Mouse (Mus musculus) hindbrain, postnatal 0 days (tissue): Measurements from ENCODE around the gene Tcea2. TPM values are rescaled to one million over a fixed set of nuclear protein-coding genes. Genes with fewer than 3 reads are reported as not detected.

Experiments used
- ATAC-seq: fragments of 200-750 bp; cut with Nextera tagmentation; 2 replicates; pipeline ENCODE4 v1.8.0; 2017; ENCODE audit warnings: mild to moderate bottlenecking, moderate TSS enrichment, moderate library complexity
- DNase-seq: peaks from one replicate; pipeline ENCODE4 v3.0.0-alpha.2; 2015; ENCODE audit warnings: low spot score
- H3K27ac ChIP-seq: fragments of 300-500 bp; sonication (generic); 2 replicates; pipeline ENCODE4 v1.5.1; 2014; ENCODE audit warnings: mild to moderate bottlenecking
- H3K27me3 ChIP-seq: fragments of 300-500 bp; sonication (generic); 2 replicates; pipeline ENCODE4 v1.6.1; 2014; ENCODE audit warnings: low read length, mixed read lengths; ENCODE audit not compliant: insufficient read depth
- H3K36me3 ChIP-seq: fragments of 300-500 bp; sonication (generic); 2 replicates; pipeline ENCODE4 v1.6.1; 2014; ENCODE audit warnings: low read length, mixed read lengths; ENCODE audit not compliant: insufficient read depth
- H3K4me1 ChIP-seq: fragments of 300-500 bp; sonication (generic); 2 replicates; pipeline ENCODE4 v1.6.1; 2014; ENCODE audit warnings: antibody characterized with exemption, low read length, mixed read lengths; ENCODE audit not compliant: insufficient read depth
- H3K4me2 ChIP-seq: fragments of 300-500 bp; sonication (generic); 2 replicates; pipeline ENCODE4 v1.6.1; 2014; ENCODE audit warnings: low read depth, mild to moderate bottlenecking, low read length, moderate library complexity, mixed read lengths
- H3K4me3 ChIP-seq: fragments of 300-500 bp; sonication (generic); 2 replicates; pipeline ENCODE4 v1.5.1; 2014; ENCODE audit warnings: low read length
- H3K9ac ChIP-seq: fragments of 300-500 bp; sonication (generic); replicated peaks from 2 replicates; pipeline ENCODE4 v1.6.1; 2014; ENCODE audit warnings: mild to moderate bottlenecking, low read length, moderate library complexity, mixed read lengths
- H3K9me3 ChIP-seq: fragments of 300-500 bp; sonication (generic); 2 replicates; pipeline ENCODE4 v1.6.1; 2016; ENCODE audit warnings: low read length, mixed read lengths
- CTCF ChIP-seq: IDR thresholded peaks from 2 replicates; pipeline ENCODE4 v1.5.1; 2016; ENCODE audit warnings: antibody characterized with exemption, control low read depth, low read depth
- WGBS: fragments of 180-500 bp; shearing (Covaris S2); extraction: QIAGEN DNeasy Blood & Tissue Kit; methylation state at CpG from one replicate; pipeline ENCODE4 v1.1.7; 2014; 5-methylcytosine and 5-hydroxymethylcytosine counted together
- polyA plus RNA-seq: library from polyadenylated mRNA; unstranded; fragments of >200 nt; fragmentation: Nextera tagmentation; extraction: Ambion mirVana; gene quantifications from 2 replicates; pipeline ENCODE4 v1.2.1, GENCODE M21; 2015
- total RNA-seq: library from RNA; depleted of rRNA; stranded (reverse); fragments of >200 nt; gene quantifications from 2 replicates; pipeline ENCODE4 v1.2.3, GENCODE M21; 2014; rRNA removed

Gene Tcea2
- total and polyA plus RNA-seq, 2 experiments from 2014 or later: 48.7 to 50.2 TPM

GRCm38 (mm10) chr2:181716991-181717390 lies 36.9 kb downstream of the Tcea2 start:
- H3K27ac ChIP-seq: no peak overlapping the region
- no peak overlapping the region for H3K9ac ChIP-seq
- H3K4me1 ChIP-seq: peaks cover 16% of the 10 kb centered on the region; the same call in 1 of the 2 replicates
- H3K36me3 ChIP-seq: 0 out of 2 replicates have a peak, but pooled peaks cover 3% of the 10 kb centered on the region
- TF ChIP-seq CTCF: no peak
- no peaks in the 10 kb centered on the region for H3K27me3 ChIP-seq
- ATAC-seq (no peak), DNase-seq (no peak)
- no peaks in the 10 kb centered on the region for H3K9me3 ChIP-seq
- H3K4me3 ChIP-seq: peak overlapping the region; percentile 46
- 32% methylated on average over 3 of the region's 3 CpGs for WGBS
- peak overlapping the region; percentile 63 for H3K4me2 ChIP-seq

GRCm38 (mm10) chr2:181720061-181720460 lies 40.0 kb downstream of the Tcea2 start:
- Histone ChIP-seq H3K9me3 (no peaks in the 10 kb centered on the region), H3K9ac (no peak overlapping the region), H3K4me3 (no peak overlapping the region), H3K27me3 (no peaks in the 10 kb centered on the region), H3K27ac (no peak overlapping the region), H3K4me1 (peaks cover 12% of the 10 kb centered on the region; the same call in 1 of the 2 replicates), H3K36me3 (0 out of 2 replicates have a peak, but pooled peaks cover 4% of the 10 kb centered on the region), H3K4me2 (no peak overlapping the region)
- no peak for DNase-seq
- no peak for ATAC-seq
- 20% methylated on average over 3 of the region's 3 CpGs for WGBS
- TF ChIP-seq CTCF: peak; percentile 23; the same call in 1 of the 2 replicates

GRCm38 (mm10) chr2:181721200-181721599 lies 41.1 kb downstream of the Tcea2 start:
- TF ChIP-seq CTCF: no peak
- Histone ChIP-seq H3K36me3 (0 out of 2 replicates have a peak, but pooled peaks cover 8% of the 10 kb centered on the region), H3K27me3 (no peaks in the 10 kb centered on the region), H3K4me1 (peaks cover 4% of the 10 kb centered on the region; the same call in 1 of the 2 replicates), H3K4me3 (no peak overlapping the region), H3K4me2 (no peak overlapping the region), H3K9me3 (no peaks in the 10 kb centered on the region), H3K27ac (no peak overlapping the region), H3K9ac (no peak overlapping the region)
- DNase-seq (no peak), ATAC-seq (no peak)

- Histone ChIP-seq H3K4me2 (no peak overlapping the region), H3K36me3 (0 out of 2 replicates have a peak, but pooled peaks cover 8% of the 10 kb centered on the region), H3K27me3 (no peaks in the 10 kb centered on the region), H3K9me3 (no peaks in the 10 kb centered on the region), H3K9ac (no peak overlapping the region), H3K27ac (no peak overlapping the region), H3K4me1 (peaks cover 2% of the 10 kb centered on the region; the same call in 1 of the 2 replicates), H3K4me3 (no peak overlapping the region)
- peak; percentile 75 for DNase-seq
- TF ChIP-seq CTCF: peak; percentile 88
- 17% methylated on average over 3 of the region's 3 CpGs for WGBS
- ATAC-seq: peak; percentile 61; the same call in 1 of the 2 replicates
Measured at GRCm38 (mm10) chr2:181722213-181722612, 42.1 kb downstream of the Tcea2 start.

- Histone ChIP-seq H3K4me1 (0 out of 2 replicates have a peak, but pooled peaks cover 4% of the 10 kb centered on the region), H3K27me3 (no peaks in the 10 kb centered on the region), H3K4me3 (no peak overlapping the region), H3K9ac (no peak overlapping the region), H3K36me3 (0 out of 2 replicates have a peak, but pooled peaks cover 4% of the 10 kb centered on the region), H3K9me3 (no peaks in the 10 kb centered on the region), H3K4me2 (no peak overlapping the region), H3K27ac (no peak overlapping the region)
- ATAC-seq: peak; percentile 74
- no peak for TF ChIP-seq CTCF
- WGBS: 25% methylated on average over 9 of the region's 9 CpGs
- DNase-seq: peak; percentile 40
Measured at GRCm38 (mm10) chr2:181727659-181728262, 47.7 kb downstream of the Tcea2 start.

GRCm38 (mm10) chr2:181730051-181730450 lies 49.9 kb downstream of the Tcea2 start:
- no peak overlapping the region for H3K4me2 ChIP-seq
- no peaks in the 10 kb centered on the region for H3K27me3 ChIP-seq
- 0 out of 2 replicates have a peak, but pooled peaks cover 4% of the 10 kb centered on the region for H3K4me1 ChIP-seq
- H3K9ac ChIP-seq: no peak overlapping the region
- no peak for TF ChIP-seq CTCF
- ATAC-seq (no peak), DNase-seq (no peak)
- 55% methylated on average over 3 of the region's 3 CpGs for WGBS
- no peak overlapping the region for H3K4me3 ChIP-seq
- H3K27ac ChIP-seq: no peak overlapping the region
- no peaks in the 10 kb centered on the region for H3K9me3 ChIP-seq
- 0 out of 2 replicates have a peak, but pooled peaks cover 3% of the 10 kb centered on the region for H3K36me3 ChIP-seq

Other genes with a start within 250 kb of the Tcea2 start
- gene Zbtb46, start 220.9 kb upstream of the Tcea2 start, total RNA-seq: 29.0 and 33.0 TPM in 2 replicates
- 17.0 and 19.2 TPM in 2 replicates for gene Zbtb46, start 220.9 kb upstream of the Tcea2 start, polyA plus RNA-seq
- gene Abhd16b, start 187.1 kb upstream of the Tcea2 start, total RNA-seq: not detected in 2 replicates
- gene Abhd16b, start 187.1 kb upstream of the Tcea2 start, polyA plus RNA-seq: 0.08 TPM in 1 of 2 replicates, not detected in the other
- 52.2 and 92.5 TPM in 2 replicates for gene Tpd52l2, start 183.2 kb upstream of the Tcea2 start, total RNA-seq
- gene Tpd52l2, start 183.2 kb upstream of the Tcea2 start, polyA plus RNA-seq: 127 and 128 TPM in 2 replicates
- gene Dnajc5, start 159.8 kb upstream of the Tcea2 start, total RNA-seq: 417 and 459 TPM in 2 replicates
- gene Dnajc5, start 159.8 kb upstream of the Tcea2 start, polyA plus RNA-seq: 260 and 276 TPM in 2 replicates
- 49.9 and 58.2 TPM in 2 replicates for gene Uckl1, start 95.4 kb upstream of the Tcea2 start, total RNA-seq
- gene Uckl1, start 95.4 kb upstream of the Tcea2 start, polyA plus RNA-seq: 36.5 and 38.1 TPM in 2 replicates
- 29.9 and 32.3 TPM in 2 replicates for gene Prpf6, start 88.4 kb upstream of the Tcea2 start, total RNA-seq
- gene Prpf6, start 88.4 kb upstream of the Tcea2 start, polyA plus RNA-seq: 39.8 and 42.4 TPM in 2 replicates
- 66.2 and 75.8 TPM in 2 replicates for gene Zfp512b, start 87.5 kb upstream of the Tcea2 start, total RNA-seq
- 70.3 and 74.6 TPM in 2 replicates for gene Zfp512b, start 87.5 kb upstream of the Tcea2 start, polyA plus RNA-seq
- 110 and 144 TPM in 2 replicates for gene Samd10, start 81.1 kb upstream of the Tcea2 start, total RNA-seq
- gene Samd10, start 81.1 kb upstream of the Tcea2 start, polyA plus RNA-seq: 124 and 138 TPM in 2 replicates
- not detected in 2 replicates for gene Gm29797, start 23.3 kb upstream of the Tcea2 start, total RNA-seq
- not detected in 2 replicates for gene Gm29797, start 23.3 kb upstream of the Tcea2 start, polyA plus RNA-seq
- gene Sox18, start 8.7 kb upstream of the Tcea2 start, total RNA-seq: 10.8 and 14.7 TPM in 2 replicates
- 10.6 and 11.6 TPM in 2 replicates for gene Sox18, start 8.7 kb upstream of the Tcea2 start, polyA plus RNA-seq
- gene Rgs19, start 13.7 kb downstream of the Tcea2 start, total RNA-seq: 57.9 and 94.0 TPM in 2 replicates
- 50.6 and 56.8 TPM in 2 replicates for gene Rgs19, start 13.7 kb downstream of the Tcea2 start, polyA plus RNA-seq
- gene Lkaaear1, start 18.1 kb downstream of the Tcea2 start, total RNA-seq: not detected in 2 replicates
- gene Lkaaear1, start 18.1 kb downstream of the Tcea2 start, polyA plus RNA-seq: not detected in 2 replicates
- 177 and 221 TPM in 2 replicates for gene Oprl1, start 34.7 kb downstream of the Tcea2 start, total RNA-seq
- gene Oprl1, start 34.7 kb downstream of the Tcea2 start, polyA plus RNA-seq: 69.8 and 73.1 TPM in 2 replicates
- 49.2 and 55.2 TPM in 2 replicates for gene Myt1, start 83.0 kb downstream of the Tcea2 start, total RNA-seq
- gene Myt1, start 83.0 kb downstream of the Tcea2 start, polyA plus RNA-seq: 10.1 and 11.4 TPM in 2 replicates
- 18.6 and 36.3 TPM in 2 replicates for gene Pcmtd2, start 157.5 kb downstream of the Tcea2 start, total RNA-seq
- gene Pcmtd2, start 157.5 kb downstream of the Tcea2 start, polyA plus RNA-seq: 24.7 and 25.8 TPM in 2 replicates
- gene Polr3k, start 184.0 kb downstream of the Tcea2 start, total RNA-seq: 36.5 and 37.1 TPM in 2 replicates
- 67.5 and 68.3 TPM in 2 replicates for gene Polr3k, start 184.0 kb downstream of the Tcea2 start, polyA plus RNA-seq